31 mouse cellular contexts compared by ENCODE assay signal in the genomic region with DNA sequence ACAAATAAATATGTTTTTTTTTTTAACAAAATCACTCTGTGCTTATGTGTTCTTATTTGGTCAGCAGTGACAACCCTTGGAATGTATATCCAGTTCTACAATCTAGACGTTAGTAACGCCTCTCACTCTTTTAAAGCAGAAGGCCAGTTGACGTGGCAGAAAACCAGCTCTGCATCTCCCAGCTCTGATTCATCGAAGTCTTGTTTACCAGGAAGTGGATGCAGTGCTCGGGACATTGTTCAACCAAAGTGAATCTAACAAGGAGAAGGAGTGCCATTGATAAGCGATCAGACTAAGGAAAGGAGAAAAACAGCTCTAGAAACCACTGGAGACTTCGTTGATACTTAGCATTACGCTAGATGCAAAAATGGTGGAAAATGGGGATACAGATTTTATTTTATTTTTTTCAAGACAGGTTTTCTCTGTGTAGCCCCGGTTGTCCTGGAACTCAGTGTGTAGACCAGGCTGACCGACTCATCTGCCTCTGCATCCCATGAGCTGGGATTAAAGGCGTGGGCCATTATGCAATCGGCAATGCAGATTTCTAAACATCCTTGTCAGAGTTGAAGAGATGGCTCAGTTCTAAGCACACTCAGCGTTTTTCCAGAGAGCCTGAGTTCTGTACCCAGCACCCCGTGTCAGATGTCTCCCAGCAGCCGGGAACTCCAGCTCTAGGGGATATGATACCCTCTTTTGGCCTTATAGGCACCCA. TPM values are rescaled to one million over a fixed set of nuclear protein-coding genes. Genes with fewer than 3 reads are reported as not detected.
A peak's percentile ranks its signal among the peaks of the same experiment; 100 is the strongest.
DNase-seq lines count a peak whose midpoint lies in the region; ATAC-seq lines count a peak whose summit lies in the region.
"Had no signal": no experiment of that assay in that cellular context is flagged by ENCODE, and none has a peak within 500 bp of the region (broad histone marks: within the 10 kb centered on the region; RNA-seq: fewer than 3 reads in every experiment).

No protein-coding gene starts in this region.

- no peak overlapping the region for H3K27ac ChIP-seq in stomach, embryonic 16.5 days (ENCODE audit: low read length)
- H3K27ac ChIP-seq: embryonic facial prominence, embryonic 13.5 days; forebrain, embryonic 10.5 days; forebrain, embryonic 15.5 days; heart, adult 2 months; hindbrain, embryonic 15.5 days; kidney, postnatal 0 days; left cerebral cortex, adult 2 months; limb, embryonic 12.5 days; liver, embryonic 15.5 days; midbrain, embryonic 13.5 days; neural tube, embryonic 13.5 days had no signal

- no peak overlapping the region for H3K9ac ChIP-seq in stomach, embryonic 16.5 days (ENCODE audit: low read length)
- H3K9ac ChIP-seq: embryonic facial prominence, embryonic 13.5 days; forebrain, embryonic 15.5 days; heart, embryonic 12.5 days; hindbrain, embryonic 15.5 days; limb, embryonic 12.5 days; liver, embryonic 15.5 days; lung, embryonic 14.5 days; midbrain, embryonic 13.5 days; neural tube, embryonic 13.5 days had no signal

- H3K36me3 ChIP-seq in stomach, embryonic 16.5 days (ENCODE audit: control insufficient read depth, insufficient read depth, low read length), result no peaks in the 10 kb centered on the region
- H3K36me3 ChIP-seq: embryonic facial prominence, embryonic 13.5 days; forebrain, embryonic 10.5 days; forebrain, embryonic 15.5 days; G1E; heart, embryonic 12.5 days; hindbrain, embryonic 15.5 days; limb, embryonic 12.5 days; liver, embryonic 15.5 days; midbrain, embryonic 13.5 days; neural tube, embryonic 13.5 days had no signal

- no peak overlapping the region for H3K4me2 ChIP-seq in stomach, embryonic 16.5 days (ENCODE audit: low read depth, low read length)
- H3K4me2 ChIP-seq: embryonic facial prominence, embryonic 13.5 days; forebrain, embryonic 15.5 days; heart, embryonic 12.5 days; hindbrain, embryonic 15.5 days; limb, embryonic 12.5 days; liver, embryonic 15.5 days; lung, embryonic 14.5 days; midbrain, embryonic 13.5 days; neural tube, embryonic 13.5 days had no signal

- H3K27me3 ChIP-seq in stomach, embryonic 16.5 days (ENCODE audit: control insufficient read depth, insufficient read depth, low read length), result no peaks in the 10 kb centered on the region; the same call in 1 of the 2 replicates
- H3K27me3 ChIP-seq: heart, embryonic 12.5 days; limb, embryonic 12.5 days; liver, embryonic 15.5 days; midbrain, embryonic 13.5 days had no signal

- 0 out of 2 replicates have a peak, but pooled peaks have one; percentile 68 for ATAC-seq in stomach, embryonic 16.5 days (ENCODE audit: insufficient read depth, low FRiP score)
- ATAC-seq: activated CD4-positive, CD25-positive, alpha-beta regulatory T cell, adult 4 months; forebrain, embryonic 15.5 days; inflammation-experienced regulatory T-cells, adult 6 months; midbrain, embryonic 13.5 days had no signal

- H3K4me3 ChIP-seq in stomach, embryonic 16.5 days (replicated peaks; ENCODE audit: low read length), result no peak overlapping the region
- H3K4me3 ChIP-seq: embryonic facial prominence, embryonic 13.5 days; forebrain, embryonic 10.5 days; forebrain, embryonic 15.5 days; heart, adult 2 months; heart, embryonic 12.5 days; hindbrain, embryonic 15.5 days; left cerebral cortex, adult 2 months; limb, embryonic 12.5 days; liver, embryonic 15.5 days; midbrain, embryonic 13.5 days; neural tube, embryonic 13.5 days had no signal

- no peaks in the 10 kb centered on the region for H3K9me3 ChIP-seq in stomach, embryonic 16.5 days (replicated peaks; ENCODE audit: control insufficient read depth, low read length)
- H3K9me3 ChIP-seq: embryonic facial prominence, embryonic 13.5 days; forebrain, embryonic 10.5 days; forebrain, embryonic 15.5 days; heart, embryonic 12.5 days; hindbrain, embryonic 15.5 days; limb, embryonic 12.5 days; liver, embryonic 15.5 days; midbrain, embryonic 13.5 days; neural tube, embryonic 13.5 days had no signal

- no peaks in the 10 kb centered on the region for H3K4me1 ChIP-seq in stomach, embryonic 16.5 days (ENCODE audit: control insufficient read depth, insufficient read depth, low read length)
- H3K4me1 ChIP-seq: embryonic facial prominence, embryonic 13.5 days; forebrain, embryonic 10.5 days; forebrain, embryonic 15.5 days; heart, embryonic 12.5 days; hindbrain, embryonic 15.5 days; limb, embryonic 12.5 days; liver, embryonic 15.5 days; midbrain, embryonic 13.5 days; neural tube, embryonic 13.5 days had no signal

- 74% methylated on average over 15 of the region's 15 CpGs for WGBS in stomach, embryonic 16.5 days

- peak; percentile 50 for DNase-seq in urinary bladder, postnatal 14 days (ENCODE audit: low spot score)
- no peak for DNase-seq in urinary bladder, postnatal 25 days (ENCODE audit: low spot score)
- DNase-seq in R1 (ENCODE audit: low read depth, low spot score), result peak; percentile 57
- no peak for DNase-seq in left cerebral cortex, adult 18-20 months (ENCODE audit: low spot score in 2 of 2)
- no peak for DNase-seq in adrenal gland, postnatal 4 days (ENCODE audit: low spot score in 2 of 2)
- DNase-seq: adrenal gland, adult 2 months; adrenal gland, postnatal 36 days; cerebellum, adult 9-10 months; gastrocnemius, postnatal 25 days; heart, adult 2 months; heart, postnatal 4 days; kidney, adult 8-10 months; layer of hippocampus, adult 9-11 months; lung, embryonic 14.5 days; lung, postnatal 36 days; right cerebral cortex, postnatal 4 days had no signal

RNA-seq across cellular contexts. Expression of a gene that starts 12.5 kb away (rescaled TPM):
- 123 and 131 TPM in 2 replicates for polyA plus RNA-seq in stomach, embryonic 16.5 days (2015; fragmentation: Nextera tagmentation; extraction: Ambion mirVana)
- 100 to 1,000 TPM; 112 to 119 TPM for total RNA-seq in left cerebral cortex, adult 18-20 months (2021)
- 100 to 1,000 TPM; 125 to 126 TPM for total RNA-seq in adrenal gland, postnatal 4 days (2021)

RNA-seq across cellular contexts. Expression of a gene that starts 32.0 kb away (rescaled TPM):
- 65.5 and 66.0 TPM in 2 replicates for polyA plus RNA-seq in stomach, embryonic 16.5 days (2015; fragmentation: Nextera tagmentation; extraction: Ambion mirVana)
- total RNA-seq in left cerebral cortex, adult 18-20 months (2021), result 1 to 10 TPM; 1.9 to 3.9 TPM
- 10 to 100 TPM; 35.9 to 38.0 TPM for total RNA-seq in adrenal gland, postnatal 4 days (2021)

Comparison
In these comparisons a context has a peak if more than half of its experiments do, and no peak if none do; other contexts are left out.
1. DNase-seq: peak in urinary bladder, postnatal 14 days (single experiment) and R1 (single experiment); none in urinary bladder, postnatal 25 days (single experiment), left cerebral cortex, adult 18-20 months (0 of 2) and adrenal gland, postnatal 4 days (0 of 2).
2. RNA of a gene that starts 32.0 kb away (total RNA-seq): 35.9 to 38.0 TPM in adrenal gland, postnatal 4 days; 1.9 to 3.9 TPM in left cerebral cortex, adult 18-20 months; every median in the first group is over 4 times any median in the second.